Mouse (Mus musculus): ENCODE measurements around the gene Tmem52. TPM values are rescaled to one million over a fixed set of nuclear protein-coding genes. Genes with fewer than 3 reads are reported as not detected.

Tmem52 gene
- polyA plus RNA-seq, 1 experiment from 2014 or later, result 0.46 TPM

- Histone ChIP-seq H3K27me3 (replicated peaks; ENCODE audit: control insufficient read depth, insufficient read depth, low read length) (no peaks in the 10 kb centered on the region), H3K4me1 (replicated peaks; ENCODE audit: control insufficient read depth, insufficient read depth, low read length) (peaks cover 14% of the 10 kb centered on the region), H3K4me3 (ENCODE audit: low read depth, low read length) (no peak overlapping the region), H3K36me3 (ENCODE audit: control insufficient read depth, insufficient read depth, low read length) (no peaks in the 10 kb centered on the region), H3K27ac (ENCODE audit: low read depth) (no peak overlapping the region), H3K9ac (ENCODE audit: low read length) (no peak overlapping the region), H3K4me2 (ENCODE audit: low read length) (peak overlapping the region; percentile 42; the same call in 1 of the 2 replicates), H3K9me3 (ENCODE audit: control insufficient read depth, low read length) (no peaks in the 10 kb centered on the region)
- no peak for DNase-seq (ENCODE audit: low spot score)
- 87% methylated on average over 6 of the region's 6 CpGs for WGBS
- no peak for ATAC-seq (replicated peaks; ENCODE audit: low FRiP score, low TSS enrichment, low read depth)
These were observed 13.2 kb downstream of the Tmem52 start for GRCm38 (mm10) chr4:155482125-155482480.

DNA sequence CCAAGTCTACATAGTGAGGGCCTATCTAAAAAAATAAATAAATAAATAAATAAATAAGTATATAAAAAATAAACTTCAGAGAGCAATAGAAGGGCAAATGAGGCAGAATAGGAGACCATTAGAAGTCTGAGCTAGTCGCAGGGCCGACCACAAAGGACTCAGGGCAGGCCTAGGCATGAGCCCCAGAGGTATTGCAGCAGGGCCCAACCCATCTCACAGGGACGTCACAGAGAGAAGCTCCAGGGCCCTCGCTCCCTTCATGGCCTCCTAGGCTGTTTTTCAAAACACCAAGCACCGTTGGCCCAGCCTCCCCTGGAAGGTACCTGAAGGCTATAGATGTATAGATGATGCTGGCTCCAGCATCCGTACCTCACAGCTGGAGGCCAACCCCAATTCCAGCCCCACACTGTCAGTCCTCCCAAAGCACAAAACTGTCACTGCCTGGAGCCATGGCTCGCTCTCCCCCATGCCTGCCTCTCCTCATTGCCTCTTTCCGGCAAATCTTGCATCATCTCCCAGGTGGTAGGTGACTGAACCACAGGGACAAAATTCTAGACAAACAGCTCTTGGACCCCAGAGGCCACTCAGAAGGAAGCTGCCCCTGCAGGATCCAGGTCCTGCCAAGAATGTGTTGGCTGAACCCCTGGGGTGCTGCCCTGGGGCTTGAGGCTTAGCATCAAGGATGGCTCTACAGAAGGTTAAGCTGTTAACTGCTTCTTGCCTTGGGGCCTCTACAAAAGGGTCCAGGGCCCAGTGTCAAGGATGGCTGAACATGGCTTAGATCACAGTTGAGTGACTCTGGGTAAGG lies 14.0 kb downstream of the Tmem52 start:
- no peaks in the 10 kb centered on the region for H3K9me3 ChIP-seq (ENCODE audit: control insufficient read depth, low read length)
- no peak overlapping the region for H3K4me2 ChIP-seq (ENCODE audit: low read length)
- H3K4me3 ChIP-seq (ENCODE audit: low read depth, low read length), result no peak overlapping the region
- H3K36me3 ChIP-seq (ENCODE audit: control insufficient read depth, insufficient read depth, low read length), result no peaks in the 10 kb centered on the region
- H3K27me3 ChIP-seq (replicated peaks; ENCODE audit: control insufficient read depth, insufficient read depth, low read length), result no peaks in the 10 kb centered on the region
- no peak overlapping the region for H3K27ac ChIP-seq (ENCODE audit: low read depth)
- WGBS, result 81% methylated on average over 8 of the region's 8 CpGs
- DNase-seq (ENCODE audit: low spot score) (no peak), ATAC-seq (replicated peaks; ENCODE audit: low FRiP score, low TSS enrichment, low read depth) (no peak)
- H3K9ac ChIP-seq (ENCODE audit: low read length), result no peak overlapping the region
- H3K4me1 ChIP-seq (replicated peaks; ENCODE audit: control insufficient read depth, insufficient read depth, low read length), result peaks cover 23% of the 10 kb centered on the region

DNA sequence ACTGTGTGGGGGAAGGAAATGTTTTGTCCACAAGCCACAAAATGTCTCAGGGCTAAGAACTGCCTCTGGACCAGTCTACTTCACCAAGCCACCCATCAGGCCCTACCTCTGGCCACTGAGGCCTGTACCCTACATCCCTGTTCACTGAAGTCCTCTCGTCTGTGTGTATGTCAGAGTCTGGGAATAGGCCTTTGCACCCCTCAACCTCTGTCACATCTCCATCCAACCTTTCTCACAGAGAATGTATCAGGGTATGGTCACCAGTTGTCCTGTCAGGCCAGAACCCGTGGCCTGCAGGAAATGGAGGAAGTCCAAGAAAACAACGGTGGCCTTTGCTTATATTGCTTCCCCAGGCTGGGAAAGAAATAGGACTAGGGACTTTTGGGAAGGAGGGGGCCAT lies 16.6 kb downstream of the Tmem52 start:
- H3K4me1 ChIP-seq (replicated peaks; ENCODE audit: control insufficient read depth, insufficient read depth, low read length), result peaks cover 41% of the 10 kb centered on the region
- H3K9me3 ChIP-seq (ENCODE audit: control insufficient read depth, low read length), result no peaks in the 10 kb centered on the region
- no peak overlapping the region for H3K4me3 ChIP-seq (ENCODE audit: low read depth, low read length)
- H3K4me2 ChIP-seq (ENCODE audit: low read length), result no peak overlapping the region
- no peaks in the 10 kb centered on the region for H3K27me3 ChIP-seq (replicated peaks; ENCODE audit: control insufficient read depth, insufficient read depth, low read length)
- H3K36me3 ChIP-seq (ENCODE audit: control insufficient read depth, insufficient read depth, low read length), result no peaks in the 10 kb centered on the region
- no peak overlapping the region for H3K27ac ChIP-seq (ENCODE audit: low read depth)
- no peak overlapping the region for H3K9ac ChIP-seq (ENCODE audit: low read length)
- 77% methylated on average over 3 of the region's 3 CpGs for WGBS
- ATAC-seq (replicated peaks; ENCODE audit: low FRiP score, low TSS enrichment, low read depth) (no peak), DNase-seq (ENCODE audit: low spot score) (no peak)

GRCm38 (mm10) chr4:155487746-155488145 lies 18.8 kb downstream of the Tmem52 start:
- Histone ChIP-seq H3K27me3 (replicated peaks; ENCODE audit: control insufficient read depth, insufficient read depth, low read length) (no peaks in the 10 kb centered on the region), H3K9me3 (ENCODE audit: control insufficient read depth, low read length) (no peaks in the 10 kb centered on the region), H3K4me2 (ENCODE audit: low read length) (peak overlapping the region; percentile 7), H3K36me3 (ENCODE audit: control insufficient read depth, insufficient read depth, low read length) (no peaks in the 10 kb centered on the region), H3K4me1 (replicated peaks; ENCODE audit: control insufficient read depth, insufficient read depth, low read length) (peaks cover 39% of the 10 kb centered on the region), H3K4me3 (ENCODE audit: low read depth, low read length) (no peak overlapping the region), H3K27ac (ENCODE audit: low read depth) (peak overlapping the region; percentile 86), H3K9ac (ENCODE audit: low read length) (no peak overlapping the region)
- no peak for DNase-seq (ENCODE audit: low spot score)
- 33% methylated on average over 3 of the region's 3 CpGs for WGBS
- no peak for ATAC-seq (replicated peaks; ENCODE audit: low FRiP score, low TSS enrichment, low read depth)

DNA sequence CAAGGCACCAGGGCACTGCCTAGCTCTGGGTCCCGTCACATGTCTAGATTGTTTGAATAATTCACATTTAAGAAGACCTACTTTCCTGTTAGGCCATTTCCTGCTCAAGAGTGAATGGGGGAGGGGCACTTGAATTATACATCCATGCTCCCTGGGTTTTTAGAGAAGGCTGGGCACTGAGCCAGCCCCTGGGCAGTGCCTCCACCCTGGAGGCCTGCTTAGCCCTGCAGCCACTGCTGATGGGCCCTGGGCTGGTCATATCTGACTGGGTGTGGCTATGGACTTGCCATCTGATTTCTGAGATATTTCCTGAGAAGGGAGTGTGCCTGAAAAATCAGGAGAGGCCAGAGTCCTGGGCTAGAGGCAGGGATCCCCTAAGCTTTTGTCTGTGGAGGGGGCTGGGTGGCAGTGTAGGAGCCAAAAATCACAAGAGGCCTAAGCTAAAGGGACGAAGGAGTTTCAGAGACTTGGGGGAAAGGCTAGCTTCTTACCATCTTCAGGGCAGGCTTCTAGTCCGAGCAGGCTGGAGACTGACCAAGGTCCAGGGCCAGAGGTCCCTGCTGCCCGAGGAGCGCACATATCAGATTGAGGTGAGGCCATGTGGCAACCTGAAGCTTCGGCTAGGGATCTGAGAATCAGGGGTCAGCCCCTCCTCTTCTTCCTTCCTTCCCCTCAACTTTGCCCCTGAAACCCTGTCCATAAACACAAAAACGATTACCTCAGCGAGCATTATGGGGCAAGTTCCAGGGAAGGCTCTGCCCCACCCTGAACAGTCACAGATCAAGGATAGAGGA lies 19.5 kb downstream of the Tmem52 start:
- WGBS, result 42% methylated on average over 8 of the region's 8 CpGs
- ATAC-seq (replicated peaks; ENCODE audit: low FRiP score, low TSS enrichment, low read depth), result peak; percentile 68
- H3K4me1 ChIP-seq (replicated peaks; ENCODE audit: control insufficient read depth, insufficient read depth, low read length), result peaks cover 43% of the 10 kb centered on the region

DNA sequence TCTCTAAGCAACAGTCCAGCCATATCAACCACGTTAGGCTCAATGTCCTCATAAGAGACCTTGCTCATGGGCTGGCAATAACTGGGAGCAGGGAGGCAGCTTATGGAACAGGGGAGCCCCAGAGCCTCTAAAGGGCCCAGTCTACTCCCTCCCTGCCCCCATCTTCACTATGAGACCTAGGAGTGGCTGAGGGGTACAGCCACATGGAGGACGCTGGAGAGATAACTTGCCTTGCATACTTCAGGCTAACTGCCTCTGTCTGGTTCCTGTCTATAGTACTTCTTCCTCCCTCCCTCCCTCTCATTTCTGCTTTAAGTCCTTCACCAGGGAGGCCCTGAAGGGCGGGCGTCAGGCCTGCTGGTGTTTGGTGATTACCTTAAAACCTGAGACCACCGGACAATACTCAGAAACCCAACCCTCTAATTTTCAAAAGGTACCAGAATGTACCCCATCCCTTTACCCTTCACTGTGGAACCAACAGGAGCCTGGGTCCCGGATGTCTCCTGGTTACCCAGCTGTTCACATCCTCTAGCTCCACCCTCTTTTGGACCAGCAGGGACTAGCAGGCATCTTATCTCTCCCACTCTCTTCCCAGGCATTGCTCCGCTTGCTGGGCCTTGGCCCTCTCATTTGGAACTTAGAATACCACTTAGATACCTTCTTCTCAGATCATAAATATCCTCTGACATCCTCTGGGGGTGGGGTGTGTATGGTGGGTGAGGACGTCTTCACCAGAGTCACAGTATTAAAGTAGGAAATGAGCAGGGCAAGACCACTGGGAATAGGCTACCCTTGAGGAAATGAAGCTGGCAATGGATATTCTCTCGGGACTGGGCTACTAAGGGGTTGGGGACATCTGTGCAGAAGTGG lies 20.4 kb downstream of the Tmem52 start:
- Histone ChIP-seq H3K4me2 (ENCODE audit: low read length) (no peak overlapping the region), H3K4me3 (ENCODE audit: low read depth, low read length) (no peak overlapping the region), H3K36me3 (ENCODE audit: control insufficient read depth, insufficient read depth, low read length) (no peaks in the 10 kb centered on the region), H3K9ac (ENCODE audit: low read length) (no peak overlapping the region), H3K9me3 (ENCODE audit: control insufficient read depth, low read length) (no peaks in the 10 kb centered on the region), H3K4me1 (replicated peaks; ENCODE audit: control insufficient read depth, insufficient read depth, low read length) (peaks cover 52% of the 10 kb centered on the region), H3K27me3 (replicated peaks; ENCODE audit: control insufficient read depth, insufficient read depth, low read length) (no peaks in the 10 kb centered on the region), H3K27ac (ENCODE audit: low read depth) (peak overlapping the region; percentile 86)
- no peak for DNase-seq (ENCODE audit: low spot score)
- ATAC-seq (replicated peaks; ENCODE audit: low FRiP score, low TSS enrichment, low read depth), result no peak
- WGBS, result 68% methylated on average over 9 of the region's 9 CpGs

More for the DNA sequence above, 19.5 kb downstream of the Tmem52 start:
- Histone ChIP-seq H3K27ac (ENCODE audit: low read depth) (peak overlapping the region; percentile 86), H3K4me2 (ENCODE audit: low read length) (peak overlapping the region; percentile 7), H3K27me3 (replicated peaks; ENCODE audit: control insufficient read depth, insufficient read depth, low read length) (no peaks in the 10 kb centered on the region), H3K4me3 (ENCODE audit: low read depth, low read length) (no peak overlapping the region), H3K9ac (ENCODE audit: low read length) (no peak overlapping the region), H3K9me3 (ENCODE audit: control insufficient read depth, low read length) (no peaks in the 10 kb centered on the region), H3K36me3 (ENCODE audit: control insufficient read depth, insufficient read depth, low read length) (no peaks in the 10 kb centered on the region)
- peak; percentile 73 for DNase-seq (ENCODE audit: low spot score)

DNA sequence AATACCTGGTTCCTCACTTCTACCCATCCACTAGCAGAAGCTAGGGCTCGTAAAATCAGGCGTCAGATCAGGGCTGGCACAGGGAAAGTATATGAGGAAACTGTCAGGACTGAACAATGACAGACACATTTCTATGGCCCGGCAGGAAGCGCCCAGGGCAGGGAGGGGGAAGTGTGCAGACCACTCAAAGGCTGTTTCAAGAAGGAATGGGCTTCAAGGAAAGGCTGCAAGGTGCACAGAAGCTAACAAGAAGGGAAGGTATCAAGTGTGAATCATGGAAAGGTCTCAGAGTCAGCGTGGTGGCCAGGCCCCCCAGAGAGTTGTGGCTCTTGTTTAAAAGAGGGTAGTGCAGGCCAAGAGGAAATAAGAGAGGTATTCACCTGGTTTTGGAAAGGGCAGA lies 21.5 kb downstream of the Tmem52 start:
- WGBS, result 21% methylated on average over 5 of the region's 5 CpGs
- peak overlapping the region; percentile 100 for H3K9ac ChIP-seq (ENCODE audit: low read length)
- peak overlapping the region; percentile 67 for H3K4me2 ChIP-seq (ENCODE audit: low read length)
- H3K27ac ChIP-seq (ENCODE audit: low read depth), result peak overlapping the region; percentile 90
- peaks cover 54% of the 10 kb centered on the region for H3K4me1 ChIP-seq (replicated peaks; ENCODE audit: control insufficient read depth, insufficient read depth, low read length)
- ATAC-seq (replicated peaks; ENCODE audit: low FRiP score, low TSS enrichment, low read depth) (no peak), DNase-seq (ENCODE audit: low spot score) (no peak)
- H3K9me3 ChIP-seq (ENCODE audit: control insufficient read depth, low read length), result no peaks in the 10 kb centered on the region
- H3K27me3 ChIP-seq (replicated peaks; ENCODE audit: control insufficient read depth, insufficient read depth, low read length), result no peaks in the 10 kb centered on the region
- H3K36me3 ChIP-seq (ENCODE audit: control insufficient read depth, insufficient read depth, low read length), result no peaks in the 10 kb centered on the region
- H3K4me3 ChIP-seq (ENCODE audit: low read depth, low read length), result peak overlapping the region; percentile 92

- DNase-seq (ENCODE audit: low spot score) (peak; percentile 97), ATAC-seq (replicated peaks; ENCODE audit: low FRiP score, low TSS enrichment, low read depth) (peak; percentile 81)
- peak within 1 kb of the TSS; percentile 89 for H3K4me2 ChIP-seq (ENCODE audit: low read length)
- peak within 1 kb of the TSS; percentile 100 for H3K9ac ChIP-seq (ENCODE audit: low read length)
- peak within 1 kb of the TSS; percentile 90 for H3K27ac ChIP-seq (ENCODE audit: low read depth)
- no peaks in the 10 kb centered on the region for H3K36me3 ChIP-seq (ENCODE audit: control insufficient read depth, insufficient read depth, low read length)
- H3K9me3 ChIP-seq (ENCODE audit: control insufficient read depth, low read length), result no peaks in the 10 kb centered on the region
- peaks cover 54% of the 10 kb centered on the region for H3K4me1 ChIP-seq (replicated peaks; ENCODE audit: control insufficient read depth, insufficient read depth, low read length)
- WGBS, result under 1% methylated on average over 45 of the region's 60 CpGs
- peak within 1 kb of the TSS; percentile 92 for H3K4me3 ChIP-seq (ENCODE audit: low read depth, low read length)
- H3K27me3 ChIP-seq (replicated peaks; ENCODE audit: control insufficient read depth, insufficient read depth, low read length), result no peaks in the 10 kb centered on the region
These were observed 22.1 kb downstream of the Tmem52 start, which contains the start of gene Gnb1 for GRCm38 (mm10) chr4:155490990-155491504. Gene Gnb1, plus strand, starts transcription at chr4:155491361.

All from intestine, embryonic 14.5 days (tissue).